Mouse (Mus musculus): ENCODE results near the gene Trim2. TPM values are rescaled to one million over a fixed set of nuclear protein-coding genes. Genes with fewer than 3 reads are reported as not detected.

The Trim2 gene
- polyA plus RNA-seq, 1 experiment from 2014 or later, result 137 TPM

GRCm38 (mm10) chr3:84118178-84118577 is 188.5 kb downstream of the Trim2 start:
- H3K9me3 ChIP-seq (replicated peaks), result no peaks in the 10 kb centered on the region
- H3K4me2 ChIP-seq, result no peak overlapping the region
- H3K36me3 ChIP-seq, result no peaks in the 10 kb centered on the region
- H3K4me3 ChIP-seq (replicated peaks), result no peak overlapping the region
- 87% methylated on average over 7 of the region's 7 CpGs for WGBS
- no peak overlapping the region for H3K27ac ChIP-seq (replicated peaks)
- H3K4me1 ChIP-seq, result no peaks in the 10 kb centered on the region
- H3K27me3 ChIP-seq (replicated peaks), result no peaks in the 10 kb centered on the region
- H3K9ac ChIP-seq (replicated peaks), result no peak overlapping the region
- no peak for ATAC-seq (ENCODE audit: low FRiP score)

Other genes with a start within 250 kb of the Trim2 start
- 1.4 and 4.5 TPM in 2 replicates for gene Mnd1, start 151.1 kb downstream of the Trim2 start, polyA plus RNA-seq (2015; fragmentation: Nextera tagmentation; extraction: Ambion mirVana)
- 1.9 and 2.4 TPM in 2 replicates for gene Gm6525, start 132.8 kb downstream of the Trim2 start, polyA plus RNA-seq (2015; fragmentation: Nextera tagmentation; extraction: Ambion mirVana)
- 6.5 and 7.0 TPM in 2 replicates for gene Fhdc1, start 173.6 kb upstream of the Trim2 start, polyA plus RNA-seq (2015; fragmentation: Nextera tagmentation; extraction: Ambion mirVana)